Mouse (Mus musculus) regulatory T cell (primary cell): Measurements from ENCODE around the gene Asb11.

ENCODE experiments used
- in situ Hi-C: fragments of 300-600 bp; cut with MboI, MseI; formaldehyde crosslinking; loops from one replicate; pipeline ENCODE4 v1.15.1; 2025; ENCODE audit warnings: high pct_unique_total_duplicates

Gene Asb11

DNA sequence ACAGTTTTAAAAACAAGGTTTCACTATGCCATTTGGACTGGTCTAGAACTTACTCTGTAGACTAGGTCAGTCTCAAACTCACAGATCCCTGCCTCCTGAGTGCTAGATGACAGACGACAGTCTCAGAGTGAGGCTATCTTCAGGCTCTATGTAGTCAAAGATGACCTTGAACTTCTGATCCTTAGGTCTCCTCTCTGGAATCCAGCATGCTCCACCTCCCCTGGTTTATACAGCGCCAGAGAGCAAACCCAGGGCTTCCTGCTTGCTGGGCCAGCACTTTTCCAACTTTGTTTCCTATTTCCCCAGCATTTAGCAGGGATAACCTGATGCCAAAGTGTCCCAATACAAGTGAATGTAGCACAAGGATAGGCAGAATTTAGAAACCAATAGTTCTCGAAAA, 3.9 kb downstream of the Asb11 start:
- in situ Hi-C loops: no loop called here

DNA sequence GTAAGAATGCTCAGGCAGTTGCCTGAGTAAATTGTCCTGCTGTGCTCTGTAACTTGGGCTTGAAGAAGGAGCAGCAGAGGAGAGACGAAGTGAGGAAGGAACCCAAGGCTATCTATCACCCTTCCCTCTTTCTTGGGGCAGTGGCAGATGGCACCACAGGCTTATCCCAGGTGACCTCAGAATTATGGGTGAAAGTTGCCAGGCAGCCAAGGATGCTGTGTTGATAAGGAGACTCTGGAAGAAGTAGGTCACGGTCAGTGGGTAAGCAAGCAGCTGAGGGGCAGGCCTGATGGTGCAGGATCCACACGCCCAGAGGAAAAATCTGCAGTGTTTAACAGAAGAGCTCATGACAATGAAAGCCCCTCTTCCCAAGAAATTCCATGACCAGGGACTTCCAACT, 4.5 kb downstream of the Asb11 start:
- in situ Hi-C loops: no loop called here

DNA sequence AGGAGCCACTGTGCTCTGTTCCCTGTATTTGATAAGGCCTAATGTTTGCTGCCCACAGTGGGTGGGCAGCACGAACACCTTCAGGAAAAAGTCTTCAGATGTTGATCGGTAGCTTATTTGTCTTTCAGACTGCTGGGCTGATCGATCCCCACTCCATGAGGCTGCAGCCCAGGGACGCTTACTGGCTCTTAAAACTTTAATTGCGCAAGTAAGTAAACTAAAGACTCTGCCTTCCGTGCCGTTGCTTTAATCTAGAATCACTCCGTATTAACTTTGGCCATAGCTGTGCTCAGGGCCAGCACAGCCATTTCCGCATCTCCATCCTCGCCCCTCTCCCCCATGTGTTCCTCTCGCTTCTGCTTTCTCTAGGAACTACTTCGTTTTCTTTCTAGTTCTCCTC, 8.8 kb downstream of the Asb11 start:
- in situ Hi-C loops: loop anchor here (5.0 kb wide), 1 partner anchor 258 kb away; no protein-coding TSS in a partner anchor

DNA sequence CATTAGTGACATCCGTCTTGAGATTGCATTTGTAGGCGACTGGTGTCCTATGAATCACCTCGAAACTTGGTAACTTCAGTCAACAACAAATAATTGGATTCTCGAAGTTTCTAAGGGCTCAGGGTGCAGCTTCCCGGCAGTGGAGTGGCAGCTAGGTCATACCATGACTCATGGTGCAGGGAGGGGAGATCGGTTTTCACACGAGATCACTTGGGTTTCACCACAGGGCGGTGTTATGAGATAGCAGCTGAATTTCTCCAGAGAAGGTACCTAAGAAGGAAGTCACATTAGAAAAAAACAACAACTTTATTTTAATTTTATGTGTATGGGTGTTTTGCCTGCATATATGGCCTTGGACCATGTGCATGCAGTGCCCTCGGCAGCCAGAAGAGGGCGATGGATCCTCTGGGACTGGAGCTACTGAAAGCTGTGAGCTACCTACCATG, 9.3 kb downstream of the Asb11 start:
- in situ Hi-C loops: loop anchor here (5.0 kb wide), 1 partner anchor 259 kb away; no protein-coding TSS in a partner anchor

DNA sequence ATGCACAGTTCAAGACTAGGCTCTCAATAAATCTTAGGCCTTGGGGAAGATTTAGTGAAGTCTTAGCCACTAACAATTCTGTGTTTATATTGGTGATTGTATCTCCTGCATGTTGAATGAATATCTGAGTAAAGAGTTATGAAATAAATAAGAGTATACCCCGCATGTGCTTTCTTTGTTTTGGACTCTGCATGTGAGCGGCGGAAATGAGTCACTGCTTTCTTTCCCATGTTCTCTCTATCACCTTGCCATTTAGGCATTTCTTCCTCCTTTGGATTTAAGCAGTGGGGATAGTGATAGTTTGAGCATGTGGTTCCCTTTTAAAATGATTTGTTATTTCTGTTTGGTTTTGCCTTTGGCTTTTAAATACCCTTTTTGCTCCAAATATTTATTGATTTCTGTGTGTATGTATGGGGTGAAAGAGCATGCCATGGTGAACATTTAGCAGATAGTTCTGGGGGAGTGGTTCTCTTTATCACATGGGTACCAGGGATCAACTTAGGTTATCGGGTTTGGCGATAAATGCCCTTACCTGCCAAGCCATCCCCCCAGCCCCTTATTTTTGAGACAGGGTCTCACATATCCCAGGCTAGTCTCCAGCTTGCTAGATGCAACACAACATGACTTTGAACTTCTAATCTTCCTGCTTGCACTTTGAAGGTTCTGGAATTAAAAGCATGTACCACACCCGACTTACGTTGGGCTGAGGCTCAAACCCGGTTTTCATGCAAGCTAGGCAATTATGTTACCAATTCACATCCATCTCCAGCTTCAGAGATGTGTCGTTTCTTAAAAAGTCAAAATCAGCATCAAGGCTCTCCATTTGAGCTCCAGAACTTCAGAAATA, 10.3 kb downstream of the Asb11 start:
- in situ Hi-C loops: loop anchor here (5.0 kb wide), 1 partner anchor 260 kb away; no protein-coding TSS in a partner anchor

DNA sequence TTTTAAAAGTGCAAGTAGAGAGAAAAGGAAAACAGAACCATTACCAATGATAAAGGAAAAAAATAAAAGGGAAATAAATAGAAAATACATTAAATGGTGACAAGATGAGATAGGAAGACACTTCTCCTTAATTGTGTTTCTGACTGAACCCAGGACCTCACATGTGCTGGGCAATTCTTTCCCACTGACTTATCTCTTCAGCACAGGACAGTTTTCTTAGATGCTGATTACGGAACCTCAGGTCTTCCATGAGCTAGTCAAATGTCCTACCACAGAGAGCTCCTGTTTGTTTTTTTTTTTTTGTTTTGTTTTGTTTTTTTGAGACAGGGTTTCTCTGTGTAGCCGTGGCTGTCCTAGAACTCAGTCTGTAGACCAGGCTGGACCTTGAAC, 10.9 kb downstream of the Asb11 start:
- in situ Hi-C loops: loop anchor here (5.0 kb wide), 1 partner anchor 260 kb away; no protein-coding TSS in a partner anchor

DNA sequence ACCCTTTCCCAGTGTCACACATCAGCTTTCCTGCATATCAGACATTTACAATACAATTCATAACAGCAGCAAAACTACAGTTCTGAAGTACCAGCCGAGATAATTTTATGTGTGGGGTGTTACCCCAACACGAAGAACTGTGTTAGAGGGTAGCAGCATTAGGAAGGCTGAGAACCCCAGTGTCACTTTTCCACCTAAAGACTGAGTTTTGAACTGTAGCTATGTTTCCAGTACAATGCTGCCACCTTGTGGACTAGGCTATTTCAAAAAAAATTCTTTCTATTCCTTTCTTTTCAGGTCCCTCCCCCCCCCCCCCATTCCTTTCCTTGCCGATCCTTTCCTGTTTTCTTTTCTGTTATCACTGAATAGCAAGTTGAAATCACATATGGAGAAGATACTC, 12.4 kb downstream of the Asb11 start:
- in situ Hi-C loops: loop anchor here (5.0 kb wide), 1 partner anchor 262 kb away; no protein-coding TSS in a partner anchor

DNA sequence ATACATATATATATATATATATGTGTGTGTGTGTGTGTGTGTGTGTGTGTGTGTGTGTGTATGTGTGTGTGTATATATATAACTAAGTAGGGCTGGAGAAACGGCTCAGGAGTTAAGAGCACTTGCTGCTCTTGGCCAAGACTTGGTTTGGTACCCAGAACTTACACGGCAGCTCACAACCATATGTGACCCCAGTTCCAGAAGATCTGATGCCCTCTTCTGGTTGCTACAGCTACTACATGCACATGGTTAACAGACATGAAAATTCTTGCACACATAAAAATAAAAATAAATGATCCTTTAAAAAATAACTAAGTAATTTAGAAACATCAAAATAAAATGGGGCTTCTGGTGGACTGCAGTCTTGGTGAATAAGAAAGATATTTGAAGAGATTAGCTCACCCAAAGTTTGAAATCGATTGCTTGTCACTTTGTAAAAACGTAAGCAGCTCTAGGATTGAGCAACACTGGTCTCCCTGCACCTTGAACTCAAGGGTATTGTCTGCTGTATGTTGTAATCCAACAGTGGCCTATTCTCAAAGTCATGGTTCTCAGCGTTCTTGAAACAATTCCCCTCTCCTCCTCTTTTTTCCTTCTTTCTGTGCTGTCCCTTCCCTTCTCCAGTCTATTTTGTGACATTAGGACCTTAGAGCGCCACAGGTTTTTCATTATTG, 22.5 kb downstream of the Asb11 start:
- in situ Hi-C loops: no loop called here

DNA sequence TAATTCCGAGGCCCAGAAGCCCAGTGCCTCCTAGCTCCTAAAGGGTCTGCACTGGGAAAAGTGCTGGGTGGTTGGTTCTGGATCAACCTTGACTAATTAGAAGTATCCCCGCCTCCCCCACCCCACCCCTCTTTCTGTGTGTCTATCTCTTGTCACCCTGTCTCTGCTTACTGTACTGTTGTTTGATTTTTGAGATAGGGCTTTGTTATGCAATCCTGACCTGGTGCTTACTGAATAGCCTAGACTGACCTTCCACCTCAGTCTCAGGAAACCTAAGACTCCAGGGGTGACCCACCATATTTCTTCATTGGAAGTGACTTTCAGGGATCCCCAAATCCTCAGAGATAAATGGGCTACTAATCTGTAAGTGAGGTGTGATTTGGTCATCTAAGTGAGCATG, 65.5 kb downstream of the Asb11 start:
- in situ Hi-C loops: no loop called here

DNA sequence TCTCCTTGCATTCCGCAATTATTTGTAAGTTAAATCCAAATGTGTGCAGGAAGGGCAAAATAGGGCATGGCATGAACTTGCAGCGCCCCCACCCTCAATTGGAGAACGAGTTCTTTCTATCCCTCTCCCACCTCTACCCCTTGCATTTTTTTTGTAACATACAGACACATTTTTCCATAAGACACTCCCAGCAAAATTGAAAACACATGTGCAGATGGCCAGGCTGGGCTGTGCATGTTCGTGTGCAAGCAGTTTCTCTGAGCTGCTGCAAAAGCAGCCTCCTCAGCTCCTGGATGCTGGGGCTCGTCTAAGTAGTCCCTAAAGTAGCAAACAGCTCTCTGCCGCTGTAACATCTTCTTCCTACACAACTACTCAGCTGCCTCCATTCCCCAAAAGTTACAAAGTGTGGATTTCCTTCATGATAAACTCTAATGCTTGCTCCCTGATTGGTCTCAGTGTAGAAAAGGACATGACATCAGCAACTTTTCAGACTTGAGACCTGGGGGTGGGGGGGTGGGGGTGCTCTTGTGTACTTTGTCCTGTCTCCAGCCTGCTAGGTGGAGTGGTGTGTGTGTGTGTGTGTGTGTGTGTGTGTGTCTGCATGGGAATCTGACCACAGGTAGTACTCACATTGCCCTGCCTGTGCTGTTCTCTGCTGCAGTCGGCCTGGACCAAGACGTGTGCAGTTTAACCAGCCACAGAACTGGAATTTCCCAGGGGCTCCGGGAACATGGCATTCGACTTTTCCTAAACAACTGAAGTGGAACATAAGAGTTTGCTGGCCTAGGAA, 69.1 kb downstream of the Asb11 start, which contains the start of gene Asb9:
Gene Asb9, plus strand, starts transcription at position 619 of the 790 bp plus-strand sequence.
- in situ Hi-C loops: no loop called here

DNA sequence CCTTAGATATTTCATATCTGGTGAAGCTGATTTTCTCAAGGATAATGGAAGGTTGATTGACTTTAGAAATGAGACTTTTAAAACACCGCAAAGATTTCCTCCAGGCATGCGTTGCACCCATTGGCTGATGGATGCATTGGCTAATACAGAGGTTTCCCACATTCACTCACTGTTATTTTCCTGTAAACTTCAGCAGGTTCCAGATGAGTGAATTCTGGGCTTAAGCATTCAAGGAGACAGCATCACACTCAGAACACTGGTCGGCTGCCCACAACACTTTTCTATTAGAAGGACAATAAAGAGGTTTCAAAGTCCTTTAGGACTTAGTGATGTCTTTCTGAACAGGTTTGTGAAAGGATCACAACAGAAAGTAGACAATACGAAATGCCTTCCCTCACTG, 70.3 kb downstream of the Asb11 start:
- in situ Hi-C loops: no loop called here

DNA sequence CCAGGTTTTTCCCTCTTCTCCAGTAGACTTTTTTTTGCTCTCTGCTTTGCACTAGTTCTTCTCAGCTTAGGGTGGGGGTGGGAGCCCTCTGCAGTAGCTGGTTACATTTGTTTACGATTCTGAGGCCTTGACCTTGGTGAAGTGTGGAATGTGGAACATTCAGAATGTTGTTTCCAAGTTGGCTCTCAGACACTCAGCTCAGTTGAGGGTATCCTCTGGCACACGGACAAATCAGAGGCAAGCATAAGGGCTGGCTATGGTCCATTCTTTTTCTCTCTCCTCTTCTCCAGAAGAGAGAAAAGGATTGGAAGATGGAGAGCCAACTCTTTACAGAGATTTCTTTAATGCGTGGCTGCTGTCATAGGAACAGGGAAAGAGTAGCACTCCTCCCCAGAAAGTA, 71.9 kb downstream of the Asb11 start:
- in situ Hi-C loops: no loop called here
